Mouse (Mus musculus): ENCODE measurements around the gene Henmt1.

The Henmt1 gene

DNA sequence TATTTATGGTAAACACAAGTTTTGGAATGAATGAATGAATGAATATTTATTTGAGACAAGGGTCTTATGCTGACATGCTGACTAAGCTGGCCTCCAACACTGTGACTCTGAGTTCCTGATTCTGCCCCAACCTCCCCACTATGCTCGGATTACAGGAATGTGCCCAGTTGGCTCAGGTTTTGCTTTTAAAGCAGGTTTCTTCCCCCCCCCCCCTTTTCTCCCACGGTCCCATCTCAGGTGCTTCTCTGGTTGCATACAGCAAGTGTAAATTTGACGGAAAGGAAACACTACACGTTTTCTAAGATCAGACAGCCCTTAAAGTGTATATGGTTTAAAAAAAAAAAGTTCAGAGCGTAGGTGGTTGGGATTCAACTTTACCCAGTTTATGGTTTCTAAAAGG lies at the start of gene Henmt1:
Henmt1 (plus strand) TSS at position 301 of the 400 bp plus-strand sequence.
- no peak for DNase-seq (ENCODE audit: low read depth)

DNA sequence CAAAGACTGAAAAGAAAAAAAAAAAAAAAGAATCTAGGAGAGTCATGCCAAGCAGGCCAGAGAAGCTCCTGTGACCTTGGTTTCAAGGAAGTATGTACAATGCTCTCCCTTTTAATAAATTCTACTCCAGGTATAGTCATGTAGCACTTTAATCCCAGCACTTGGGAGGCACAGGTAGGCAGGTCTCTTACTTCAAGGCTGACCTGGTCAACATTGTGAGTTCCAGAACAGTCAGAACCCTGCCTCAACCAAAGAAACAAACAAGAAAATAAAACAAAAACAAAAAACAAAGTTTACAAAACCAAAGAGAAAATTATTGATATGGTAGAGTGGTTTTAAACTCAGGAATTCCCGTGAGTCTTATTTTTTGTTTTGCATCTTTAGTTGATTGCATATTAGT lies 49.8 kb upstream of the Henmt1 start, which contains the start of gene Fndc7:
Fndc7 (minus strand) TSS at position 101 of the 400 bp plus-strand sequence.
- no peak for DNase-seq (ENCODE audit: low read depth)

DNA sequence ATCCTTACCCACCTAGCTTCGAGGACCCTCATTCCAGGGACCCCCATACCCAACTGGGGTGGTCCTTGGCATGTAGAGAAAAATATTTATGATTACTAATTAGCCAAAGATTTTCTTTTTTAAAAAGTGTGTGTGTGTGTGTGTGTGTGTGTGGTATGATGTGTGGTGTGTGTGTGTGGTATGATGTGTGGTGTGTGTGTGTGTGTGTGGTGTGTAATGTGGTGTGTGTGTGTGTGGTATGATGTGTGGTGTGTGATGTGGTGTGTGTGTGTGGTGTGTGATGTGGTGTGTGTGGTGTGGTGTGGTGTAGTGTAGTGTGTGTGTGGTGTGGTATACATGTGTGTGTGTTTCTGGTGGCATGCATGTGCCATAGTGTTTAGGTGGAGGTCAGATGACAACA lies 47.6 kb upstream of the Henmt1 start:
- DNase-seq (ENCODE audit: low read depth): no peak

DNA sequence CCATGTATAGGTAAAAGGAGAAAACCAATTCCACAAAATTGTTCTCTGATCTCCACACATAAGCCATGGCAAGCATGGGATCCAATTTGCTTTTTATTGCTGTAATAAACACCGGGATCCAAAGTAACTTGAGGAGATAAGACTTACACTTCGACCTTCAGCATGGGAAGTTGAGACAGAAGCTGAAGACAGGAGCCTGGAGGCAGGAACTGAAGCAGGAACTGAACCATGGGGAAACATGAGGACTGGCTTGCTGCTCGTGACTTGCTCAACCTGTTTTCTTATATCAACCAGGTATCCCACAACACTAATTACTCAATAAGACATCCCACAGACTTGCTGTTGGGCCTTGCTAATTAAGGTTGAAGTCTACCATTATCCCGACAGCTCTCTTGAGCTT lies 46.8 kb upstream of the Henmt1 start:
- DNase-seq (ENCODE audit: low read depth): no peak

DNA sequence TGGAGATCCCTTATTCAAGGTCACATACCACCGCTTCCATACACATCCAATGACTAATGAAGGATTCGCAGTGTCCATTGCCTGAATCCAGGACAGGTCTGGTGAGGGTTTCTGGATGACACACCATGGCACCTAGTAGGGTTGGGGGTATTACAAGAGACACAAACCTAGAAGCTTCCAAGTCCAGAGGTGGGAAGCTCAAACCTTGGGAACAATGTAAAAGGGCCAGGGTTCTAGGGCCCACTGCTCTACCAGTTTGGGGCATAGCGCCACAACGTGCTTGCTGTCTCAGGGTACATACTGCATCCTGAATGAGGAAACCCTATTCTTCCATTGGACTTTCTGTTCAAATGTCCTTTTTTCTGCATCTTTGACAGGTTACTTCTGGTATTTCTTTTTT lies 41.0 kb upstream of the Henmt1 start:
- DNase-seq (ENCODE audit: low read depth): no peak

DNA sequence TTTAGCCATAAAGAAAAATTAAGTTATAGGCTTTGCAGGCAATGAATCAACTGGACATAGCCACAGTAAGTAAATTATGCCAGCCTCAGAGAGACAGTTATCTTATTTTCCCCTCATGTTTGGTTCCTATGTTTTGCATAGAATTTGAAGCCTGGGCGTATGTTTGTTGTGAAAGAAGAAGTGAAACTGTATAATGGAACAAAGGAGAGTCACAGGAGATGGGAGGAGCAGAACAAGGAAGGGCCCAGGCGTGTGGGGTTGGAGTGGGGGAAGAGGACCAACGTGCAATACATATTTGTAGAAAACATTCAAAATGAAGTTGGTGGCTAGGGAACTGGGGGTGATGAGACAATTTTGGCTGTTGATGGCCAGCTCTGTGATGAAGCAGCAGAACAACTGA lies 39.5 kb upstream of the Henmt1 start:
- no peak for DNase-seq (ENCODE audit: low read depth)

DNA sequence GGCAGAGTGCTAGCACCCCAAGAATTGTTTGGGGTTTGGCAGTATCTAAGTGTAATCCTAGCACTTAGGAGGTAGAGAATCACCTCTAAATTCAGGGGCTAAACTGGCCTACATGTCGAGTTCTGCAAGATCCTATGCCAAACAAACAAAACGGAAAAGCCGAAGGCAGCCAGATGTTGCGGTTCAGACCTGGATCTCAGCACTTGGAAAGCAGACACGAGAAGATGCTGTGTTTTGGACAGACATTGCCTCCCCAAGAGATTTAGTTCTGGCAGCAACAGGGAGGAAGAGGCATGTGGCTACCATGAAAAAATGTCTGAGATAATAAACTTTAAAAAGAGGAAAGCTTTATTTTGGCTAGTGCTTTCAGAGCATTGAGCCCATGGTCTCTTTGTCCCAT lies 39.0 kb upstream of the Henmt1 start:
- no peak for DNase-seq (ENCODE audit: low read depth)

DNA sequence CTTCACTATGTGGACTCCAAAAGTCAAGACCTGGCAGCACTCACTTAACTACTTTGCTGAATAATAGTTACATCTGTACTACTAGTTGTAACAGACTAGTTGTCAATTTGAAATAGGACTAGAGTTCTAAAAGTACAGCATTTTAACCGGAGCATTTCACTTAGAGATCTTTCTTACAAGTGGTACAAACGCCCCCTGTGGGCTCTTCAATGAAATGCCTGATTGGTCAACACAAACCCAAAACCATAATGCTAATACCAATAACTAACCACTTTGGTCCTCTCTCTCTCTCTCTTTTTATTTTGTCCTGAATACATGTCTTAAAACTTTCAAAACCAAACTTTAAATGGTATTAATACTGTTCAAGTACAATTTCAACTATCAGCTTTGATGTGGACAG lies 37.6 kb upstream of the Henmt1 start:
- DNase-seq (ENCODE audit: low read depth): no peak

DNA sequence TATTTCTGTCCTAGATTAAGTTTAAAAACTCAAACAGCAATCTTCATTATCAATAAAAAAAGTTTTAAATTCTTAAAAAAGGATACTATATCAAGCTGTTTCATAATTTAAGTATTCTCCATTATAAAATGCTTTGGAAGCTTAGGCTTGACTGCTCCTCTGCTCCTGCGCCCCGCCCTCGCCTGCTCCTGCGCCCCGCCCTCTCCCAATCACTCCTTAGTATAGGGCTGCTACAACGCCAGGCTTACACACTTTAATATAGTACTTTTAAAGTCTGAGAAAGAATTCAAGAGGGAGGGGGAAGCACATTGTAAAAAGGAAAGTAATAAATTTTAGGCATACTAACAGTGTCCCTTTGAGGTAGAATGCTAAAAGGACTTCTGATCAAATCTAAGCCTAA lies 36.7 kb upstream of the Henmt1 start:
- no peak for DNase-seq (ENCODE audit: low read depth)

DNA sequence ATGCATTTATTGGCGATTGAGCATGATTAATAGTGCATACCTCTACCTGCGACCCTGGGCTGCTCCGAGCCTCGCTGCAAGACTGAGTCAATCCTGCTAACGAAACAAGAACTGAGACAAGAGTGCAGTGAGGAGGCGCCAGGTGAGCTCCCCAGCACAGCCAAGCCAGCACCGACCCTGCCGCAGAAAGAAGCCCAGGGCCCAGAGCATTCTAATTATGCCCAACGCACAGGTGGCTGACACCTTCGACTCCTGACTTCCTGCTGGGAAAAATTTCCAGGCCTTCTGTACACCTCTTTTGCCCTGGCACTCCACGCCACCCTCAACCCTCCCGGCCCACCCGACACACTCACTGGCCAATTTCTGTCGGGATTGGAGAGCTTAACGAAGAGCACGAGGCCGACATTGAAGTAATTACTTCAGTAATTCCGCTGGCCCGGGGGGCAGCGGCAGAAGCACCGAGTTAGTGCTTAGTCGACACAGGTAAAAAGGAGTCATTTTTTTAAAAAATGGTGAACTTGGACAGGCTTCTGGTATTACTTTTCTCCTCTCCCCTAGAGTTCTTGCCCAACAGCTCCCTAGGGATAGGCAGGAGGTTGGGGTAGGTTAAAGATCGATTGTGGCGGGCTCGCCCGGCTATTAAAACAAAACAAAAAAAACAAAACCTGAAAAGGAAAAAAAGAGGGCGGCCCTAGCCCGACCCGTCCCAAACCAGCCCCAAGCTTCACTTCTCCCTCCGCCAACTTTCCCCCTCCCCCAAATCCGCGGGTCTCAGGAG lies 29.2 kb upstream of the Henmt1 start:
- DNase-seq (ENCODE audit: low read depth): no peak

DNA sequence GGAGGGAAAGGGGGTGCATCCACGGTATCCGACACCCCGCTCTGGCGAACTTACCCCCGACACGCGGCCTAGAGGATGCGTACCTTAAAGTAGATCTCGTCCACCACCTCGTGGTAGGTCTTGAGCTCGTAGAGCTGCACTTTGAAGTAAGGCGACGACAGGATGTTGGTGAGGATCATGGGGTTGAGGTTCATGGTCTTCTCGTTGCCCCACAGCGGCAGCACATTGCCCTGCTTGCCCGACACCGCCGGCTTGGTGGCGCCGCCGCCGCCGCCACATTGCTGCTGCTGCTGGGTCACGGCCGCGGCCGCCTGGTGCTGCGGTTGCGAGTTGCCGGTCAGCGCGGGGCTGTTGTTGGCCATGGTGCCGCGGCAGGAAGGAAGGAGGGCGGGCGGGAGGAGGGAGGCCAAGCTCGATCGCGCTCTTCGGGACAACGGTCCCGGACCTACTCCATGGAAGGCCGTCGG lies 28.6 kb upstream of the Henmt1 start:
- DNase-seq (ENCODE audit: low read depth): peak; percentile 46

DNA sequence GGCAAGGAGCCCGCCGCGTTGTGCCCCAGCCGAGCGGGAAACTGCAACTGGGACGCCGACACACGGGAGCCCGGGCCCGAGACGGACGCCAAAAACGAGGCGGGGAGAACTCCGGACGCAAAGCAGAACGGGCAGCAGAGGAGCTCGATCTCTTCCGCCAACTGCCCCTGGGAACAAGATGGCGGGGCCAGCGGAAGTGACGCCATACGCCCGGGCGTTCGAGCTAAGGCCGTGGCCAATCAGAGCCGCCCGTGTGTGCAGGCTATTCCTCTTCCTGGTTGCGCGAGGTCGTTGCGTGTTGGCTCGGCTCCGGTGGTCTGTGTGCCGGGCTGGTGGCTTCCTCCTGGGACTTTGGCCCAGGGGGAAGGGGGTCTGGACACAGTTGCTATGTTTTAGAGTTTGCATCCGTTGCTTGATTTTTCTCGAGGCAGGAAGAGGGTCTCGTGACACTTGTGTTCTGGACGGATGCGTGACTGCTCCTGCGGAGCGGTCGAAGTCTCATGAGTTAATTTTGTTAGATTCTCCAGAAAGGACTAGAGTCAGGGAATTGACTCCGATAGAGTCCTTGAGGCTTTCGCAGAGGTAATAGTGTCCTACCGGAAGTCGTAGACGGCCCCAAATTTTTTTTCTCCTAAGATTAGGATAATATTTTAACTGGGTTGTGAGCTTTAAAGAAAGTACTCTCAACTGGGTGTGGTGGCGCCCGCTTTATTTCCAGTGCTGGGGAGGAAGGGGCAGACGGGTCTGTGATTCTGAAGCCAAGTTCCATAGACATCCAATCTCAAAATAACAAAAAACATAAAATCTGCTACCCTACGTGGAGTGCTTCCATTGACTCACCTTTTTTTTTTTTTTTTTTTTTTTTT lies 27.9 kb upstream of the Henmt1 start, which contains the start of gene Prpf38b:
Prpf38b (minus strand) TSS at position 180 of the 866 bp plus-strand sequence.
- DNase-seq (ENCODE audit: low read depth): peak; percentile 92

DNA sequence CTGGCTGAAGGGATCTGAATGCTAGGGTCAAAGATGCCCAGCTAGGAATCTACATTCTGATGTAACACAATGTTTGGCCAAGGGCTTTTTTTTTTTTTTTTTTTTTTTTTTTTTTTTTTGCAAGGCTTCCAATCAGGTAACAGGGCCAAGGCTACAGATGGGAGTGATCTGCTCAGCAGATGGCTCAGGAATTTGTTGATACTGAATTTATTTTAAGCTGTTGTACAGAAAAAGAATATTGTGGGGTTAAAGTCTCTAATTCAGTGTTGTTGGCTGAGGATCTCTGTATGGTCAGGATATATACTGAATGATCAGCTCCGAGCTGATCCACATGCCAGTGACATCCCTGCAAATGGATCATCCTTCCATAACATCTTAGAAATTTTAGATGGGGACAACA lies 23.7 kb upstream of the Henmt1 start:
- no peak for DNase-seq (ENCODE audit: low read depth)

DNA sequence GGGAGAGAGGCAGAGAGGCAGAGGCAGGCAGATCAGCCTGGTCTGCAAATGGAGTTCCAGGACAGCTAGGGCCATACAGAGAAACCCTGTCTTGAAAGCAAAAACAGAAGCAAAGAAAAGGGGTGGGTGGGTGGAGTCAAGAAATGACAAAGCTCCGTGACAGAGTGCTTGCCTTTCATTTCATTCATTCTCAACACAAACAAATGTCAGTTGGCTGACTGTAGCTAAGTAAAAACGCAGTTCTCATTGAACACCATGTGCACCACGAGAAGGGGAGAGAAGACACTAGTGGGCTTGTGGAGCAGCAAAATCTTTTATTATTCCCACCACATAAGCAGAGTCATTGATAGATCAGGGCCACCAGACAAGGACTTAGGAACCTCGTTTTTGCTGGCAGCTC lies 22.8 kb upstream of the Henmt1 start:
- no peak for DNase-seq (ENCODE audit: low read depth)

DNA sequence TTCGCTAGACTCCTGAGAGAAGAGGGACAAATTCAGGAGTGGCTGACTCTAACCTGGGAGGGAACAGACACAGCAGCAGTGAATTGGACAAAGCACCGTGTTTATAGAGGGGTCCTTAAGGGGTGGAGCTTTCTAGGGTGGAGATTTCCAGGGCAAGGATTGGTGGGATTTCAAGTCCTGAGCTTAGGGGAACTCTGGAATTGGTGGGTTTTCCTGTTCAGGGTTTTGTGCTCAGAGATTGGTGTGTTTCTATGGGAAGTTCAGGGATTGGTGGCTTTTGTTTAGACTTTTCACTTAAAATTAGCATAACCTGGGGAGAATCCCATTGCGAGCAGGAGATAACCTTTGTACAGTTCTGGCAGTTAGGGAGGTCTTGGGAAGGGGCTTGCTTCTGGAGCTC lies 21.7 kb upstream of the Henmt1 start:
- DNase-seq (ENCODE audit: low read depth): no peak

DNA sequence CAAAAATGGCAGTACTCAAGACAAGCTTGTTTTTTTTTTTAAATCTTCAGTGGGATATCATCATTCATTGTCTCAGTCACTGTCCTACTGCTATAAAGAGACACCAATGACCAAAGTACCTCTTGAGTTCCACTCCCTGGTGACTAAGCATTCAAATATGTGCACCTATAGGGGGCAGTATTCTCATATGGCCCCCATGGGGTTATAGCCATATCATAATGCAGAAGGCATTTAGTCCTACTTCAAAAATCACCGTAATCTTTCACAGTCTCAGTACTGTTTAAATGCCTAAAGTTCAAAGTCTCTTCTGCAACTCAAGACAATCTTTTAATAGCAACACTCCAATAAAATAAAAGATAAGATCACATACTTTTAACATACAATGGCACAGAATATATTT lies 20.8 kb upstream of the Henmt1 start:
- no peak for DNase-seq (ENCODE audit: low read depth)

DNA sequence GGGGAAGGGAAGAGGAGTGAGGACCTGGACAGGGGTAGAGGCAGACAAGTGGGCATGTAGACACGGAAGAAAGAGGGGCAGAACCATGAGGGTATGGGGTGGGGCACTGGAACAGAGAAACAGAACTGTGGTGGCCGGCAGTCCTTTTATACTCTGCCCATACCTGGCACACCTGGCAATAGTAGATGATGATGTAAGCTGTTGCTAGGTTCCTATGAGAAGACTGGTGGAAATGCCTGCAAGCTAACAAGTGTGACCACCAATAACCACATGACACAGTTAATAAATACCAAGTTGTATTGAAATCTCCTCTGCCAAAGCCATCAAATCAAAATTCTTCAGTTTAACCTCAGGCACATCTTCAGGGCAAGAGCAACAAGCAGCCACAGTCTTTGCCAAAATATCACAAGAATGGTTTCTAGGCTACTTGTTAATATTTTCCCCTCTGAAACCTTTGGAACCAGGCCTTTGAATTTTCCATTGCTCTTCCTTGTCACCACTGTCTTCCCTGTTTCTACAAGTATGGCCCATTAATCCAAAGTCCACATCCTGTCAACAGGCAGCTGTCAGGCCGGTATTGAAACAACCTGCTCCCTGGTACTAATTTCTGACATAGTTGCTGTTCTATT lies 19.1 kb upstream of the Henmt1 start:
- no peak for DNase-seq (ENCODE audit: low read depth)

DNA sequence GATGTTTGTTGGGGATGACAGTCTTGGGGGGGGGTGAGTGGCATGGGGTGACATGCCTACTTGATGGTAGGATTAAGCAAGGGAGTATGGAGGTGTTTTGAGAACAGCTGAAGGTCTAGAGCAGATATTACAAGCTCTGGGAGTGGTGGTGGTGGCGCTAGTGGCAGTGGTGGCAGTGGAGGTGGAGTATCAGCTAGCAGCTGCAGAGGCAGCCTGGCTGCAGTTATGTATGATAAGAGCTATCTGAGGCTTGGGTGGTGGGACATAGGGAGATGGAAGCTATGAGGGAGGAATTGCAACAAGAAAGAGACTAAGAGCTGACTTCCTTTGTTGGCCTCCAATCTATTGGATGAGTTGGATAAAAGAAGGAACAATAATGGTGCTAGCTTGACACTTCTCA lies 17.9 kb upstream of the Henmt1 start:
- DNase-seq (ENCODE audit: low read depth): peak; percentile 34

DNA sequence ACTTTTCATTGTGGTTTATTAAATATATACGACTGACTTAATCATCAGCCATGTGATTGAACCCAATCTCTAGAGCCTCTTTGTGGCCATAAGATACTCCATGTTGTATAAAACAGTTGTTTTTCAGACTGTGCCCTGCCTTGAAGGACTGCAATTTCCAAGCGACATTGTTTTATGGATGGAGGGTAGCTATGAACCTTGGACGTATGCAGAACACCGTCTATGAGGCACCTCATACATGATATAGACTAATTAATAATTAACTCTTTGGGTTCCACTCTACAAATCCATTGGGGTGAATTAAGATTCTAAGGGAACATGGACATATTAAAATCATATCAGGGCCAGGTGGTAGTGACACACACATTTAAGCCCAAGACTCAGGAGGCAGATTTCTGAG lies 14.0 kb upstream of the Henmt1 start:
- DNase-seq (ENCODE audit: low read depth): no peak

DNA sequence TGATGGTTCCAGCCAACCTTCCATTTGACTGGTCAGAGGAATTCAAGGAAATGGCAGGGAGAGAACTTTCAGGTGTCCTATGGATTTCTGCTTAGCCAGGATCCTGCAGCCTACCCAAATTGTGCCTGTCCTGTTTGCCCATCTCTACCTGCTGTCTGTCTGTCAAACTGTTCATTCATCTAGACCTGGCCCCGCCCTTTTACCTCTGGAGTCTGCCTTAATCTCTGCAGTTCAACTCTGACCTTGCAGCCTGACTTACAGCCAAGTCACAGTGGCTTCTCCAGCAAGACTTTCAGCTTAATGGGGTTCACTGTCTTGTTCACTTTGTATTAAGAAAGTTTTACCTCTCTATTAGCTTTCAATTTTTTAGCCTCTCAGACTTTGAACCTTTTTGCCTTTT lies 13.4 kb upstream of the Henmt1 start:
- DNase-seq (ENCODE audit: low read depth): no peak

DNA sequence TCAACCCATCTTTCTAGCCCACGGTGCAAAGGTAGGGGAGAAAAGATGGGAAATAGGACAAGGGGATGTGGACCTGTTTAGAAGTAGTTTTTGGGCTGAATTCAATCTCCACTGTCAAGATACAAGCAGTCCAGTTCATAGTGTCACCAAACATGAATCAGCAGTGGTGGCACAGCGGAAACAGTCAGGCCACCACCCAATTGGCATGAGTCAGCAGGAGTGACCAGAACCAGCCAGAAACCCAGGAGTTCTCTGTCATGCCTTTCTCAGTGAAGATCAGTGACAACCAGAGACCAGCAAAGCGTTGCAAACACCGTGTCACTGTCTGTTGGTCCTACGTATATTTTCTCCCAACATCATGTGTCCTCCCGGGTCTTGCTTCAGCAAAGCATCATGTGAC lies 6.1 kb upstream of the Henmt1 start:
- DNase-seq (ENCODE audit: low read depth): no peak

DNA sequence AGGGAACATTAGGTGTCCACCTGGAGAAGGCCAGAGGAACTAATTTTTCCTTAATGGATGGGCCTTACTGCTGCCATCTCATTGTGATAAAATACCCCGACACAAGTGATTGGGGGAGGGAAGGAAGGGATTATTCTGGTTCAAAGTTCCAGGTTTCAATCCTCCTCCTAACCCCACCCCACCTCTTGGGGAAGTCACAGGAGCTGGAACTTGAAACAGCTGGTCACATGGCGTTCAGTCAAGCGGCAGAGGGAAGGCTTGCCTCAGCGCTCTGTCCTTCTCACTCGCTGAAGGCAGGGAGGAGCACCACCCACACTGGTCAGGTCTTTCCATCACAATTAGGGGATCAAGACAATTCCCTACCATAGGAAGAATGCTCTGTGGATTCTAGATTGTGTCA lies 982 bp upstream of the Henmt1 start:
- no peak for DNase-seq (ENCODE audit: low read depth)
